Mouse (Mus musculus) forebrain, embryonic 12.5 days (tissue): ENCODE results near the gene Nrp2. TPM values are rescaled to one million over a fixed set of nuclear protein-coding genes. Genes with fewer than 3 reads are reported as not detected.
A peak's percentile ranks its signal among the peaks of the same experiment; 100 is the strongest.

Experiments used
- ATAC-seq: fragments of 200-750 bp; cut with Nextera tagmentation; 2 replicates; pipeline ENCODE4 v1.8.0; 2017; ENCODE audit warnings: moderate TSS enrichment; ENCODE audit not compliant: low FRiP score
- H3K27ac ChIP-seq: fragments of 300-500 bp; sonication (generic); 2 replicates; pipeline ENCODE4 v1.5.1; 2016; ENCODE audit warnings: mild to moderate bottlenecking
- H3K27me3 ChIP-seq: fragments of 300-500 bp; sonication (generic); 2 replicates; pipeline ENCODE4 v1.6.1; 2016; ENCODE audit warnings: mild to moderate bottlenecking
- H3K36me3 ChIP-seq: fragments of 300-500 bp; sonication (generic); replicated peaks from 2 replicates; pipeline ENCODE4 v1.6.1; 2016; ENCODE audit warnings: mild to moderate bottlenecking
- H3K4me1 ChIP-seq: fragments of 300-500 bp; sonication (generic); 2 replicates; pipeline ENCODE4 v1.6.1; 2016
- H3K4me2 ChIP-seq: fragments of 300-500 bp; sonication (generic); 2 replicates; pipeline ENCODE4 v1.6.1; 2016; ENCODE audit warnings: mild to moderate bottlenecking, moderate library complexity
- H3K4me3 ChIP-seq: fragments of 300-500 bp; sonication (generic); replicated peaks from 2 replicates; pipeline ENCODE4 v1.5.1; 2016; ENCODE audit warnings: mild to moderate bottlenecking
- H3K9ac ChIP-seq: fragments of 300-500 bp; sonication (generic); 2 replicates; pipeline ENCODE4 v1.6.1; 2016; ENCODE audit warnings: mild to moderate bottlenecking
- H3K9me3 ChIP-seq: fragments of 300-500 bp; sonication (generic); 2 replicates; pipeline ENCODE4 v1.6.1; 2016
- WGBS: fragments of 180-500 bp; shearing (Covaris S2); methylation state at CpG from one replicate; pipeline ENCODE4 v1.1.7; 2016; 5-methylcytosine and 5-hydroxymethylcytosine counted together
- polyA plus RNA-seq: library from polyadenylated mRNA; unstranded; fragments of >200 nt; fragmentation: Nextera tagmentation; extraction: Ambion mirVana; gene quantifications from 2 replicates; pipeline ENCODE4 v1.2.1, GENCODE M21; 2016

Gene Nrp2
- polyA plus RNA-seq, 1 experiment from 2014 or later: 33.1 TPM

DNA sequence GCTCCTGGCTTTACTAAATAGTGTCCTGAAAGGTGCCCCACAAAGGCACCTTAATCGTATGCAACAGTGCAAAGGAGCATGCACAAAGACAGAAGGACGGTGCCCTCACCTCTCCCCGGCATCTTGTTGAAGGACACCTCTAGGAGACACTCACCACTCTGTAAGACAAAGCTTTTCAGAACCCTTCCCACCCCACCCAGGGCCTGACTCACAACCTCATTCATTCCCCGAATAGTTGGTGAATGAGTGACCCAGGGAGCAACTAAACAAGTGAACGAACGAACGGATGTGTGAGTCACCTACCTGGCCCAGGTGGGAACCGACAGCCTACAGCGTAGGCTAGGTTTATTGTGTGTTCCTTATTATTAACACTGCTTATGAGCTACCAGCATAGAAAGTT lies 64.5 kb downstream of the Nrp2 start:
- Histone ChIP-seq H3K4me3 (no peak overlapping the region), H3K27me3 (peaks cover 8% of the 10 kb centered on the region; the same call in 1 of the 2 replicates), H3K9me3 (no peaks in the 10 kb centered on the region), H3K4me1 (no peaks in the 10 kb centered on the region), H3K9ac (no peak overlapping the region), H3K27ac (no peak overlapping the region), H3K4me2 (no peak overlapping the region), H3K36me3 (peaks cover 11% of the 10 kb centered on the region; the same call in 1 of the 2 replicates)
- 75% methylated on average over 9 of the region's 9 CpGs for whole genome bisulfite sequencing
- no peak for ATAC-seq

- H3K9me3 ChIP-seq: no peaks in the 10 kb centered on the region
- no peak for ATAC-seq
These were observed 67.5 kb downstream of the Nrp2 start for GRCm38 (mm10) chr1:62770576-62770975.

DNA sequence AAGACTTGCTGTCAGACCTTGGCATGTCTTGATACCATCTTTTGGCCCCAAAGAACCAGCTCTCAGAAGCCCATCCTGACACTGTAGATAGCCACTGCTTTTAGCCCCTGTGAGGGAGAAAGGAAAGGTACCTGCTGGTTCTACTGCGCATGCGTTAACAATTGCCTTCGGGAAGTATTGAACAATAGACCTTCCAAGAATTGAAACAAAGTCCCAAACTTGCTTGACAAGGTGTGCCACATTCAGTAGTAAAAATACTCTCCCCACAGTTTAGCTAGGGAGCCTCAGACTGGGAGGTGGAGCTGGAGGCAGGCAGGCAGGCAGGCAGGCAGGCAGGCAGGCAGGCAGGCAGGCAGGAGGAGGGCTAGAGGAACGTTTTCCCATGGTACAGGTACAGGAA lies 69.3 kb downstream of the Nrp2 start:
- Histone ChIP-seq H3K36me3 (peaks cover 3% of the 10 kb centered on the region; the same call in 1 of the 2 replicates), H3K9ac (no peak overlapping the region), H3K4me2 (no peak overlapping the region), H3K27me3 (no peaks in the 10 kb centered on the region), H3K4me3 (no peak overlapping the region), H3K9me3 (no peaks in the 10 kb centered on the region), H3K4me1 (peaks cover 25% of the 10 kb centered on the region), H3K27ac (no peak overlapping the region)
- no peak for ATAC-seq
- 85% methylated on average over 4 of the region's 4 CpGs for WGBS

More at GRCm38 (mm10) chr1:62770576-62770975, 67.5 kb downstream of the Nrp2 start:
- H3K27me3 ChIP-seq: 0 out of 2 replicates have a peak, but pooled peaks cover 4% of the 10 kb centered on the region
- H3K4me3 ChIP-seq: no peak overlapping the region
- H3K27ac ChIP-seq: no peak overlapping the region
- H3K4me1 ChIP-seq: peaks cover 19% of the 10 kb centered on the region
- WGBS: 85% methylated on average over 4 of the region's 4 CpGs
- H3K36me3 ChIP-seq: peaks cover 3% of the 10 kb centered on the region; the same call in 1 of the 2 replicates
- H3K9ac ChIP-seq: no peak overlapping the region
- H3K4me2 ChIP-seq: no peak overlapping the region

- Histone ChIP-seq H3K9me3 (no peaks in the 10 kb centered on the region), H3K4me3 (no peak overlapping the region), H3K27ac (no peak overlapping the region), H3K36me3 (peaks cover 3% of the 10 kb centered on the region; the same call in 1 of the 2 replicates), H3K9ac (no peak overlapping the region), H3K27me3 (no peaks in the 10 kb centered on the region), H3K4me2 (no peak overlapping the region), H3K4me1 (peaks cover 34% of the 10 kb centered on the region)
- WGBS: 70% methylated on average over 10 of the region's 10 CpGs
- no peak for ATAC-seq
These were observed 70.2 kb downstream of the Nrp2 start for GRCm38 (mm10) chr1:62773105-62773920.

DNA sequence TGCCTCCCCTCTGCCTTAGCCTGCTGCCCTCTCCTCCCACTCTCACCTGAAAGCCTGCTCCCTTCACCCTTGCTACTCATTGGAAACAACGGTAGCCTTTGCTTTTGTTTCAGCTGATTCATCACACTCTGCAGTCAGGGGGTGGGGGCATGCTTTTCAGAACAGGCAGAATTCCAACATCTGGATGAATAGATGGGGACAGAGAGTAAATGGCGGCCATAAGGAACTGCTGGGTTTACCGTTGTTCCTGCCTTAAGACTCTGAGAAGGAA lies 70.8 kb downstream of the Nrp2 start:
- ATAC-seq: no peak
- H3K27me3 ChIP-seq: no peaks in the 10 kb centered on the region
- WGBS: 64% methylated on average over 3 of the region's 3 CpGs

DNA sequence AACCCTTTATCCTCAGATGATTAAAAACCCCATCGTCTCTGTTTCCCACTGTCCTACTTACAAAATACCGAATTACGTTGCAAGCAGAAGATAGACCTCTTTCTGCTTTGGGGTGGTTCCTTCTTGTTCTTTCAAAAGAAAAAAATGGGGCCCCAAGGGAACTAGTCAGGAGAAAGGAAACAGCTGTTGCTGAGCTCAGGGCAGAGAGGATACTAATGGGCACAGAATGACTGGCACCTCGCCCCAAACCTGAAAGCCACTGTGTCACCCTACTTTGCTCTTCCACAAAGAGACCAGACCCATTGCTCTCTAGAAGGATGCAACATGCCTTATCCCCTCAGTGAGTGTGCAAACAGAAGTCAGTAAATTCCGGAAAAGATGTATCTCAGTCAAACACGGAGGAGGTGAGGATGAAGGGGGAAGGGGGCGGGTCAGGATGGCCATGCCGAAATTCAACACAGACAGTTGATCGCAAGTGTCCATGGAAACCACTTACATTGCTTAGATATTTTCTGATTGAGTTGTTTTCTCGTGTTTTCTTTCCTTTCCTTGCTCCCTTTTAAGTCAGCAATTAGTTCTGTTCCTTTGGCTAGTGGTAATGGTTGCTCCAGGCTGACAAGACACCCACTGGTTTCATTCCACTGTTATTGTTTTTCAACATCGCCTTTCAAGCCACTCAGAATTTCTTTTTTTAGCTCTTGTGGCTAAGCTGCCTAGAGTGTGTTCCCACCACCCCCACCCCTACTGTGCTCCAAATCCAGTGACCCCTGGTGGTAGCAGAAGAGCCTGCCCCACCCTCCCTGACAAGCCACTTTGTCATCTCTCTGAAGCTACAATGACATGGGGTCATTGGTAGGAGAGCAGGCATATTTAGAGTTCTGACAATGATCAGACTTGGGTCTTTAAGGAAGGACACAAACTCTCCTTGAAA lies 71.5 kb downstream of the Nrp2 start:
- no peak overlapping the region for H3K27ac ChIP-seq
- ATAC-seq: no peak
- H3K9me3 ChIP-seq: no peaks in the 10 kb centered on the region
- peaks cover 34% of the 10 kb centered on the region for H3K4me1 ChIP-seq
- no peak overlapping the region for H3K9ac ChIP-seq
- H3K36me3 ChIP-seq: no peaks in the 10 kb centered on the region; the same call in 1 of the 2 replicates
- H3K4me3 ChIP-seq: no peak overlapping the region
- WGBS: 76% methylated on average over 11 of the region's 11 CpGs
- H3K27me3 ChIP-seq: 0 out of 2 replicates have a peak, but pooled peaks cover 3% of the 10 kb centered on the region
- H3K4me2 ChIP-seq: no peak overlapping the region

More for the DNA sequence above, 70.8 kb downstream of the Nrp2 start:
- Histone ChIP-seq H3K27ac (no peak overlapping the region), H3K36me3 (peaks cover 3% of the 10 kb centered on the region; the same call in 1 of the 2 replicates), H3K4me1 (peaks cover 34% of the 10 kb centered on the region), H3K4me2 (no peak overlapping the region), H3K4me3 (no peak overlapping the region), H3K9ac (no peak overlapping the region), H3K9me3 (no peaks in the 10 kb centered on the region)

DNA sequence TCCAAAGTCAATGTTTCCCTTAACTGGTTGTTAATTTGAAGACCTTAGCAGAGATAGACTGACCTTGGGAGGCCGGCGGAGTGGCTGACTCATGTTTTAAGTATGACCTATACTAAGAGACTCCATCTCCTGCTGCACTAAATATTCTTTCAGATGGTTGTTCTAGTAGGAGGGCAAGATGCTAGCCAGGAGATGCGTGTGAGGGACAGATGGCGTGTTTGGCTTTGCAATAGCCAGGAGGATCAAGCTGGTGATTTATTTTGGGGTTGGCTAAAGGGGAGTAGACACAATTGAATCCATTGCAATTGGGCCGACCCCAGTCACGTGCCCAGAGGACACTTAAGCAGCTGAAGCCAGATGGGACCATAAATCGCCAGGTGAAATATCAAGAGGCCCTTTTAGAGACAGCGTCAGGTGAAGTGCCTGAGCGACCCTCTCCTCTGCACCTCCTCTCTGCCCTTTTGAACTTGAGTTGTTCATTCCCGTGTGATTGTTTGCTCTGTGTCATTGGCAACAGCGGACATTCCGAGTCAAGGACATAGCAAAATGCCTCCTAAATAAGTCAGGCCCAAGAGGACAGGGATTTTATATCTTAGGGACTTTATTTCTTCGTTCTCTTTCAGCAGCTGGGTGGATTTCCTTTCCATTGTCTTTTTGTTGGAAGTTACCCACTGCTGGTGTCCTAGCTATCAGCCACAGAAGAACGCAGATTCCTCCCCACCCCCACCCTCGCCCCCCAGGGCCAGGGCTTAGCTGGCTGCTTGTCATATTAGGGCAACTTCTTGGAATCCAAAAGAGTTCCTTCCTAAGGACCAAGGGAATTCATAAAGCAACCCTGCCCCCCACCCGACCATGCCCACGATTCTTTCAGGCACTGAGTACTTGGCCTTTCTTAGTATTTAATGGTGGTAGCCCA lies 74.5 kb downstream of the Nrp2 start:
- no peak overlapping the region for H3K4me3 ChIP-seq
- no peaks in the 10 kb centered on the region for H3K9me3 ChIP-seq
- no peak overlapping the region for H3K27ac ChIP-seq
- H3K27me3 ChIP-seq: peaks cover 16% of the 10 kb centered on the region; the same call in 1 of the 2 replicates
- no peak for ATAC-seq
- WGBS: 72% methylated on average over 17 of the region's 17 CpGs
- H3K4me1 ChIP-seq: peaks cover 44% of the 10 kb centered on the region
- H3K4me2 ChIP-seq: no peak overlapping the region
- no peaks in the 10 kb centered on the region; the same call in none of the 2 replicates for H3K36me3 ChIP-seq
- H3K9ac ChIP-seq: no peak overlapping the region

- Histone ChIP-seq H3K9ac (no peak overlapping the region), H3K36me3 (peaks cover 3% of the 10 kb centered on the region; the same call in 1 of the 2 replicates), H3K4me1 (peaks cover 44% of the 10 kb centered on the region), H3K4me3 (no peak overlapping the region), H3K9me3 (no peaks in the 10 kb centered on the region), H3K27me3 (peaks cover 16% of the 10 kb centered on the region; the same call in 1 of the 2 replicates), H3K27ac (no peak overlapping the region), H3K4me2 (no peak overlapping the region)
- ATAC-seq: no peak
- WGBS: 87% methylated on average over 4 of the region's 4 CpGs
These were observed 75.8 kb downstream of the Nrp2 start for GRCm38 (mm10) chr1:62778910-62779309.

DNA sequence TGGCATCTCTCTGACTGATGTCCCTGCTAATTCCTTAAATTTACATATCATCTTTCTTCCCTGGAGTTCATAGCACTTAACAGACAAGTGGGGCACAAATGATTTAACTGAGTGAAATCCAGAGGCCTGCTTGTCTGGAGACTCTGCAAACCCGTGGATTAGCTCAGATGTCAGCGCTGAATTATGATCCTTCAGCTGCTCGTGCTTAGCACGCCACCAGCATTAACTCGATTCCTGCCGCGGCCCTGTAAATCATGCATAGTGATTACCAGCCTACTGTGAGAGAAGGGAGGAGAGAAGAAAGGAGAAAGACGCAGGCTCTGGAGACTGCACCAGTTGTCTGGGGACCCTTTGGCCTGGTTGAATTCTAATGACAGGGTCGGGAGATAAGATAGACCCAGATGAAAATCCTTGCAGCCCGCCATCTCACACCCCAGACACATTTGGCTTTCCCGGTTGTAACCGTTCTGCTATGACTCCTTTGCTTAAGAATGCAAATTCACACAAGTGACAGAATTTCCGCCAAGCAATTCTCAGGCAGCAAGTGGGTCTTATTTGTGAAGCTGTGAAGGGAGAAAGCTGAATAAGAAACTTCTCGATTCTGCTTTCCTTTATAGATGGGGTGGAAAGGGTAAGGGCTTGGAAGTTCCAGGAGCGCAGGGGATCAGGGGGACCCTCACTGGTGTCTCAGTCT lies 77.1 kb downstream of the Nrp2 start:
- Histone ChIP-seq H3K27me3 (peaks cover 16% of the 10 kb centered on the region; the same call in 1 of the 2 replicates), H3K4me3 (no peak overlapping the region), H3K36me3 (peaks cover 3% of the 10 kb centered on the region; the same call in 1 of the 2 replicates), H3K4me1 (peaks cover 37% of the 10 kb centered on the region), H3K4me2 (no peak overlapping the region), H3K9me3 (no peaks in the 10 kb centered on the region), H3K27ac (peak overlapping the region; percentile 43; the same call in 1 of the 2 replicates), H3K9ac (no peak overlapping the region)
- WGBS: 45% methylated on average over 15 of the region's 15 CpGs
- ATAC-seq: no peak

DNA sequence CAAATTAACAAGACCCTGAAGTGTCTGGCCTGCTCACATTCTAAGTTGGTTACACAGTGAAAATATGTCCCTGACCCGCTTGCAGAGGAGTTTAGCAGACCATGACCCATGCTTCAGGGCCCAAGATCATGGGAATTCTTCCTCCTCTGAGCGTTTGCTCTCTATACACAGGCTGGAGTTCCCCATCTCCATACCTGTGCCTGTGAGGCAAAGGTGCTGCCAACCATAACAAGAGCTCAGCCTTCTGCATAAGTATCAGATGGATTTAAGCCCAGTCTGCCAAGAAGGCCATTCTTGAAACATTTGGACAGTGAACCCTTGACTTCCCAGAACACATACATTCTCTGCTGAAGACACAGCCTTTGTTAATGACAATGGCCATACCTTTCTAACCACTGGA lies 79.1 kb downstream of the Nrp2 start:
- H3K4me3 ChIP-seq: no peak overlapping the region
- 91% methylated on average over 2 of the region's 2 CpGs for WGBS
- no peaks in the 10 kb centered on the region for H3K9me3 ChIP-seq
- H3K4me2 ChIP-seq: no peak overlapping the region
- no peak overlapping the region for H3K9ac ChIP-seq
- peaks cover 3% of the 10 kb centered on the region; the same call in 1 of the 2 replicates for H3K36me3 ChIP-seq
- ATAC-seq: no peak
- peaks cover 31% of the 10 kb centered on the region for H3K4me1 ChIP-seq
- no peak overlapping the region for H3K27ac ChIP-seq
- H3K27me3 ChIP-seq: peaks cover 21% of the 10 kb centered on the region; the same call in 1 of the 2 replicates

- ATAC-seq: no peak
- Histone ChIP-seq H3K4me3 (no peak overlapping the region), H3K4me1 (peaks cover 28% of the 10 kb centered on the region), H3K9ac (no peak overlapping the region), H3K4me2 (no peak overlapping the region), H3K36me3 (peaks cover 3% of the 10 kb centered on the region; the same call in 1 of the 2 replicates), H3K27ac (no peak overlapping the region), H3K9me3 (no peaks in the 10 kb centered on the region), H3K27me3 (peaks cover 25% of the 10 kb centered on the region; the same call in 1 of the 2 replicates)
These were observed 79.5 kb downstream of the Nrp2 start for GRCm38 (mm10) chr1:62782573-62782972.
